Mouse (Mus musculus): ENCODE measurements at regions not wholly inside any gene's neighbourhood (a gene's known extent, or its start where the extent isn't known, plus 50 kb on each side); places are given as distances from the start of the nearest gene placed in this dataset.

- no peak for ATAC-seq (replicated peaks; ENCODE audit: poor library complexity)
These were observed 112.0 kb downstream of the Gm19410 start for GRCm38 (mm10) chr8:35877581-35877980.

- ATAC-seq (replicated peaks; ENCODE audit: poor library complexity) = no peak
These were observed 116.2 kb downstream of the Gm19410 start for GRCm38 (mm10) chr8:35881810-35882209.

GRCm38 (mm10) chr8:35882638-35883455 lies 117.3 kb downstream of the Gm19410 start:
- ATAC-seq (replicated peaks; ENCODE audit: poor library complexity) = no peak

- no peak for ATAC-seq (replicated peaks; ENCODE audit: poor library complexity)
These were observed 117.8 kb downstream of the Gm19410 start for GRCm38 (mm10) chr8:35883456-35883780.

GRCm38 (mm10) chr8:35884545-35884944 lies 119.0 kb downstream of the Gm19410 start:
- no peak for ATAC-seq (replicated peaks; ENCODE audit: poor library complexity)

- ATAC-seq (replicated peaks; ENCODE audit: poor library complexity) = no peak
These were observed 124.5 kb downstream of the Gm19410 start for GRCm38 (mm10) chr8:35890083-35890482.

GRCm38 (mm10) chr8:35891769-35892168 lies 126.2 kb downstream of the Gm19410 start:
- no peak for ATAC-seq (replicated peaks; ENCODE audit: poor library complexity)

GRCm38 (mm10) chr8:35898493-35898892 lies 132.9 kb downstream of the Gm19410 start:
- ATAC-seq (replicated peaks; ENCODE audit: poor library complexity) = no peak

- no peak for ATAC-seq (replicated peaks; ENCODE audit: poor library complexity)
These were observed 135.9 kb downstream of the Gm19410 start for GRCm38 (mm10) chr8:35901490-35901889.

- ATAC-seq (replicated peaks; ENCODE audit: poor library complexity) = no peak
These were observed 139.3 kb downstream of the Gm19410 start for GRCm38 (mm10) chr8:35904711-35905450.

- no peak for ATAC-seq (replicated peaks; ENCODE audit: poor library complexity)
These were observed 142.4 kb downstream of the Gm19410 start for GRCm38 (mm10) chr8:35907998-35908397.

- no peak for ATAC-seq (replicated peaks; ENCODE audit: poor library complexity)
These were observed 146.7 kb downstream of the Gm19410 start for GRCm38 (mm10) chr8:35912264-35912663.

GRCm38 (mm10) chr8:35915878-35916518 lies 150.4 kb downstream of the Gm19410 start:
- no peak for ATAC-seq (replicated peaks; ENCODE audit: poor library complexity)

GRCm38 (mm10) chr8:35917573-35917972 lies 152.0 kb downstream of the Gm19410 start:
- ATAC-seq (replicated peaks; ENCODE audit: poor library complexity) = no peak

- no peak for ATAC-seq (replicated peaks; ENCODE audit: poor library complexity)
These were observed 153.9 kb downstream of the Gm19410 start for GRCm38 (mm10) chr8:35919451-35919850.

GRCm38 (mm10) chr8:35919859-35920675 lies 154.5 kb downstream of the Gm19410 start:
- ATAC-seq (replicated peaks; ENCODE audit: poor library complexity) = no peak

- ATAC-seq (replicated peaks; ENCODE audit: poor library complexity) = no peak
These were observed 158.4 kb downstream of the Gm19410 start for GRCm38 (mm10) chr8:35924026-35924425.

- ATAC-seq (replicated peaks; ENCODE audit: poor library complexity) = no peak
These were observed 161.8 kb downstream of the Gm19410 start for GRCm38 (mm10) chr8:35927408-35927871.

GRCm38 (mm10) chr8:35930291-35930690 lies 164.7 kb downstream of the Gm19410 start:
- ATAC-seq (replicated peaks; ENCODE audit: poor library complexity) = no peak

GRCm38 (mm10) chr8:35933186-35934114 lies 167.9 kb downstream of the Gm19410 start:
- no peak for ATAC-seq (replicated peaks; ENCODE audit: poor library complexity)

Data from megakaryocyte progenitor cell, adult 5-6 weeks (primary cell).